Mouse (Mus musculus) heart, embryonic 15.5 days (tissue): ENCODE data around the gene G6pc3. TPM values are rescaled to one million over a fixed set of nuclear protein-coding genes. Genes with fewer than 3 reads are reported as not detected.

Experiments used
- ATAC-seq: fragments of 200-750 bp; cut with Nextera tagmentation; replicated peaks from 2 replicates; pipeline ENCODE4 v1.8.0; 2017; ENCODE audit warnings: low read depth, moderate TSS enrichment; ENCODE audit not compliant: insufficient number of reproducible peaks, insufficient read depth, low FRiP score
- H3K27ac ChIP-seq: fragments of 300-500 bp; sonication (generic); 2 replicates; pipeline ENCODE4 v1.5.1; 2015; ENCODE audit warnings: mild to moderate bottlenecking, inconsistent platforms
- H3K27me3 ChIP-seq: fragments of 300-500 bp; sonication (generic); 2 replicates; pipeline ENCODE4 v1.6.1; 2015; ENCODE audit warnings: inconsistent platforms
- H3K36me3 ChIP-seq: fragments of 300-500 bp; sonication (generic); 2 replicates; pipeline ENCODE4 v1.6.1; 2015; ENCODE audit warnings: mild to moderate bottlenecking, inconsistent platforms
- H3K4me1 ChIP-seq: fragments of 300-500 bp; sonication (generic); replicated peaks from 2 replicates; pipeline ENCODE4 v1.6.1; 2015; ENCODE audit warnings: inconsistent platforms
- H3K4me2 ChIP-seq: fragments of 300-500 bp; sonication (generic); 2 replicates; pipeline ENCODE4 v1.6.1; 2015; ENCODE audit warnings: inconsistent platforms, mild to moderate bottlenecking, moderate library complexity
- H3K4me3 ChIP-seq: fragments of 300-500 bp; sonication (generic); 2 replicates; pipeline ENCODE4 v1.5.1; 2015; ENCODE audit warnings: mild to moderate bottlenecking, inconsistent platforms
- H3K9ac ChIP-seq: fragments of 300-500 bp; sonication (generic); 2 replicates; pipeline ENCODE4 v1.6.1; 2015; ENCODE audit warnings: mild to moderate bottlenecking, inconsistent platforms
- H3K9me3 ChIP-seq: fragments of 300-500 bp; sonication (generic); replicated peaks from 2 replicates; pipeline ENCODE4 v1.6.1; 2016; ENCODE audit warnings: inconsistent platforms
- WGBS: fragments of 180-500 bp; shearing (Covaris S2); methylation state at CpG from one replicate; pipeline ENCODE4 v1.1.7; 2015; ENCODE audit warnings: mixed read lengths; 5-methylcytosine and 5-hydroxymethylcytosine counted together
- polyA plus RNA-seq: library from polyadenylated mRNA; unstranded; fragments of >200 nt; fragmentation: Nextera tagmentation; extraction: Ambion mirVana; gene quantifications from 2 replicates; pipeline ENCODE4 v1.2.1, GENCODE M21; 2015

G6pc3 gene
- polyA plus RNA-seq, 1 experiment from 2014 or later = 20.9 TPM

- Histone ChIP-seq H3K9me3 (no peaks in the 10 kb centered on the region), H3K27ac (no peak overlapping the region), H3K36me3 (peaks cover 26% of the 10 kb centered on the region), H3K9ac (no peak overlapping the region), H3K27me3 (no peaks in the 10 kb centered on the region), H3K4me2 (peak overlapping the region; percentile 88), H3K4me3 (peak overlapping the region; percentile 75; the same call in 1 of the 2 replicates), H3K4me1 (peaks cover 20% of the 10 kb centered on the region)
- no peak for ATAC-seq
- WGBS = 47% methylated on average over 4 of the region's 4 CpGs
These were observed 1.4 kb downstream of the G6pc3 start for GRCm38 (mm10) chr11:102190848-102191247.

DNA sequence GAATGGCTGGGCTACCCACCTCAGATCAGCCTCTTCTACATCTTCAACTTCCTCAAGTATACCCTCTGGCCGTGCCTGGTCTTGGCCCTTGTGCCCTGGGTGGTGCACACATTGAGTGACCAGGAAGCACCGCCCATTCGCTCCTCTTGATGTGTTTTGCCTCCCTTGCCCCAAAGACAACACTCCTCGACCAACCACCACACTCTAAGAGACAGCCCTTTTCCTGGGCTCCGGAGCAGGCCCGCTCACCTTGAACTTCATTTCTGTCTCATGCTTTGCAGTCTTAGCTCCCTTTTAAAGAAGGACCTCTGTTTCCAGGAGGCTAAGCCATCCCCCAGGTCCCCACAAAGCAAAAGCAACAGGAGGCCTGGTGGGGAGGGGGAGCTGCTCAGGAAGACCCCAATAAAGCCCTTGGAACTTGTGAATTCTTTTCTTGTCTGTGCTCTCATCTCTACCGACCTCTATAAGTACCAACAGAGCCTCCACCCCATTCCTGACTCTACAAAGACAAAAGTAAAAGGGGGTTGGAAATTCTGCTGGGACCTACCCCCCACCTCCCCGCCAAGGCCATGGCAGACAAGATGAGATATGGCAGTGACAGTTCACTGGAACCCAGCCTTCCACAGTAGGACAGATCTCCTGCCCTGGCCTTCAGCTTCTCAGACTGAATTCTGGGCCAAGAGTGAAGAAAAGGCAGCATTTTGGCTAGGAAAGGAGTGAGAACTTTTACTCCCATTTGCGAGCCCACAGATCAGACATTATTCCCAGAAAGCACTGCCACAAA is 4.4 kb downstream of the G6pc3 start:
- Histone ChIP-seq H3K4me2 (no peak overlapping the region), H3K4me3 (no peak overlapping the region), H3K27me3 (no peaks in the 10 kb centered on the region), H3K4me1 (peaks cover 23% of the 10 kb centered on the region), H3K27ac (no peak overlapping the region), H3K9me3 (no peaks in the 10 kb centered on the region), H3K36me3 (peaks cover 56% of the 10 kb centered on the region), H3K9ac (no peak overlapping the region)
- ATAC-seq = no peak
- WGBS = 80% methylated on average over 9 of the region's 9 CpGs

DNA sequence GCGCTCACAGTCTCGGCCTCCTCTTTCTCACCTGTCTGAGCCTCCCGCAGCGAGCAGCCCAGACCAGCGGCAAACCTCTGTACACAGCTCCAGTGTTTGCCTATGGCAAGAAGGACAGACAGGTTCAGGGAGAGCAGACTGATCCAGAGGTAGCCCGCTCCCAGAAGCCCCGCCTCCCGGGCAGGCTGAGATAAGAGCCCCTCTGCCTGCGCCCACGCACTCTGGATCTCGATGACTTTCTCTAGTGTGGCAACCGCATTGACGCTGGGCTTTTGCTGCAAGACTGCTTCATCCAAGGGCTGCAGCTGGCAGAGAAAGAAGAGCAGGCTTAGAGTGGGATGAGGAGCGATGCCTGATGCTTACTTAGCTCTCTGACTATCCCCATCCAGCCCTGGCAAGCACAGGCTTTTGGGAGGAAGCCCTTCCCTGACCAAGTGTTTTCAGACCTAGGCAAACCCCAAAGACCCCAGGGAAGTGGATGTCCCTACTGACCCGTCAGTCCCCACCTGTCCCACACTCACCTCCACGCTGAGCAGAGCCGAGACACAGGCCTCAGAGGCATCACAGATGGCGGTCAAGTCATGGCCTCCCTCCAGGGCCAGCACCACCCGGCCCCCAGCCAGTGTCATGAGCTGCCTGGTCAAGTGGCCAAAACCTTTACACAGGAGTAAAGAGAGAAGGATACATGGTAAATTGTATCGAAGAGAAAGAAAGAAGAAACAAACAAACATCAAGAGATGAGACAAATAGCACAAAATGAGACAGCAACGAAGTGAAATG is 6.8 kb downstream of the G6pc3 start:
- H3K27me3 ChIP-seq = no peaks in the 10 kb centered on the region
- H3K4me2 ChIP-seq = no peak overlapping the region
- H3K9me3 ChIP-seq = no peaks in the 10 kb centered on the region
- H3K4me3 ChIP-seq = no peak overlapping the region
- H3K4me1 ChIP-seq = peaks cover 4% of the 10 kb centered on the region
- ATAC-seq = no peak
- H3K27ac ChIP-seq = no peak overlapping the region
- H3K36me3 ChIP-seq = peaks cover 78% of the 10 kb centered on the region
- WGBS = 63% methylated on average over 21 of the region's 21 CpGs
- no peak overlapping the region for H3K9ac ChIP-seq

DNA sequence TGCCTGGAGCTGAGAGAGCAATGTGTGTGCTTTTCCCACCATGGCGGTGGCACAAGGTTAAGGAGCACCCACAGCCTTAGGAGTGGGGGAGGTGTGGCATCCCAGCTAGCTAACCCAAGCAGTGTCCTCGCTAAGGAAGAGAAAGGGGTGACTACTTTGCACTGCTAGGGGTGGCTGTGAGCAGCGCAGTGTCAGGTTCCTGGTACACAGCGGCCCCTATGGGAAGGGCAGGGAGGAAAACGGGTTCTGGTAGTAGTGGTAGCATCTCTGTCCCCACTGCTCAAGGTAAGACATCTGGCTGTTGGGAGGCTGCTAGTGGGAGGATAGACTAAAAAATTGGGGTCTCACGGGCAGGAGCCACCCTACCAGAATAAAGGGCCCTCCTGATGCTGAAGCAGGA is 8.8 kb downstream of the G6pc3 start:
- no peaks in the 10 kb centered on the region for H3K9me3 ChIP-seq
- ATAC-seq = no peak
- no peak overlapping the region for H3K9ac ChIP-seq
- no peak overlapping the region for H3K27ac ChIP-seq
- 0 out of 2 replicates have a peak, but pooled peaks cover 2% of the 10 kb centered on the region for H3K4me1 ChIP-seq
- H3K4me2 ChIP-seq = no peak overlapping the region
- no peaks in the 10 kb centered on the region for H3K27me3 ChIP-seq
- peaks cover 96% of the 10 kb centered on the region for H3K36me3 ChIP-seq
- H3K4me3 ChIP-seq = no peak overlapping the region
- 63% methylated on average over 6 of the region's 6 CpGs for WGBS

DNA sequence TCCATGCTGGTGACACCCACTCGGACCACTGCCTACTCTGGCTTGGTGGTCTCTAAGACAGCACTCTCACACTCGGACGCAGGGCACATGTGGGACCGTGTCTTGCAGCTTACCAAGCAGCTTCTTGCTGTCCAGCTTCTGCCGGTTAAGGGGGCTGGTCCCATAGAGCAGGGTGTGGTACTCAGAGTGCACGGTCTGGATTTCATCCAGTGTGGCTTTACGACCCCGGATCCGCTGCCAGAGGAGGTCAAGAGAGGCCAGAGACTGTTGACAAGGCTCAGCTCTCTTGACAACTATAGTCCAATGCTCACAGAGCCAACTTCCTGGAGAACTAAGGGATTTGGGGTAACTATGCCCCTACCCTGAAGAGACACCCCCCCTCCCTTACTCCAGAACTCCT is 10.4 kb downstream of the G6pc3 start:
- ATAC-seq = no peak
- no peak overlapping the region for H3K4me2 ChIP-seq
- H3K36me3 ChIP-seq = peaks cover 94% of the 10 kb centered on the region
- no peaks in the 10 kb centered on the region for H3K9me3 ChIP-seq
- 47% methylated on average over 9 of the region's 9 CpGs for whole genome bisulfite sequencing
- no peaks in the 10 kb centered on the region for H3K27me3 ChIP-seq
- no peak overlapping the region for H3K9ac ChIP-seq
- peaks cover 15% of the 10 kb centered on the region for H3K4me1 ChIP-seq
- H3K27ac ChIP-seq = no peak overlapping the region
- no peak overlapping the region for H3K4me3 ChIP-seq

DNA sequence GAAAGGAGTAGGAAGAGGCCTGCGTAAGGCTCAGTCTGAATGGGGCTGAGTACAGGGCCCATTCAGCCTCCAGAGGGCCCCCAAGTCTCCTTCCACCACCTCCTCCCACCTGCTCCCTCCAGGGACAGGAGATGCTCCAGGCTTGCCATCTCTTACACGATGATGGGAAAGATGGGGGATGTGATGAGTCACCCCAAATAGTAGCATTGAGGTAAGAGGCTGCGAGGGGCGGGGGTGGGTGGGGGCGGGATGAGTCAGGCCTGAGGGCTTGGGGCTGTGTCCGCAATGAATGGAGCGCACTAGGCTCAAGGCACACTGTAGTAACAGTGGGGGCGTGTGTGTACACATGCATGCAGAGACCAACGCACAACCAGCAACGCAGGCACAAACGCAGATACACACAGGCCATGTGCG is 12.0 kb downstream of the G6pc3 start:
- no peaks in the 10 kb centered on the region for H3K27me3 ChIP-seq
- peaks cover 89% of the 10 kb centered on the region for H3K36me3 ChIP-seq
- H3K9me3 ChIP-seq = no peaks in the 10 kb centered on the region
- H3K27ac ChIP-seq = no peak overlapping the region
- no peak overlapping the region for H3K4me3 ChIP-seq
- H3K4me1 ChIP-seq = peaks cover 23% of the 10 kb centered on the region
- ATAC-seq = no peak
- H3K9ac ChIP-seq = no peak overlapping the region
- H3K4me2 ChIP-seq = no peak overlapping the region
- 80% methylated on average over 12 of the region's 12 CpGs for WGBS

DNA sequence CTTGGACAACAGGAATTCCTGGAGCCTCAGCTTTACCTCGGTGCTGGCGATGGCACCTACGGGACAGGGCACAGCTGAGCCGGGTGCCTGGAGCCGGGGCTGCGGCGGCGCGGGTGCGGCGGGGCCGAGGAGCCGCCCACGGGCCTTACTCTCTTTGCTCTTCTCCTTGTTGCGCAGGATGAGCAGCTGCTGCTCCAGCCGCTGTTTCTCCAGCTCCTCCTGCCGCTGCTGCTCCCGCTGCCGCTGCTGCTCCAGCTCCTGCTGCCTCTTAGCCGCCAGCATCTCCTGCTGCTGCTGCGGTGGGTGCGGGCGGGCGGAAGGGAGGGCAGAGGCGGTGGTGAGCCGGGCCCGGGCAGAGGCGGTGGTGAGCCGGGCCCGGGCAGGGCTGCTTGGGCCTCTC is 17.1 kb downstream of the G6pc3 start:
- Histone ChIP-seq H3K9ac (0 out of 2 replicates have a peak overlapping the region, but pooled peaks have one; percentile 19), H3K4me1 (peaks cover 74% of the 10 kb centered on the region), H3K9me3 (no peaks in the 10 kb centered on the region), H3K4me3 (no peak overlapping the region), H3K4me2 (no peak overlapping the region), H3K27me3 (no peaks in the 10 kb centered on the region), H3K27ac (no peak overlapping the region), H3K36me3 (peaks cover 43% of the 10 kb centered on the region)
- ATAC-seq = no peak
- WGBS = 73% methylated on average over 30 of the region's 30 CpGs

DNA sequence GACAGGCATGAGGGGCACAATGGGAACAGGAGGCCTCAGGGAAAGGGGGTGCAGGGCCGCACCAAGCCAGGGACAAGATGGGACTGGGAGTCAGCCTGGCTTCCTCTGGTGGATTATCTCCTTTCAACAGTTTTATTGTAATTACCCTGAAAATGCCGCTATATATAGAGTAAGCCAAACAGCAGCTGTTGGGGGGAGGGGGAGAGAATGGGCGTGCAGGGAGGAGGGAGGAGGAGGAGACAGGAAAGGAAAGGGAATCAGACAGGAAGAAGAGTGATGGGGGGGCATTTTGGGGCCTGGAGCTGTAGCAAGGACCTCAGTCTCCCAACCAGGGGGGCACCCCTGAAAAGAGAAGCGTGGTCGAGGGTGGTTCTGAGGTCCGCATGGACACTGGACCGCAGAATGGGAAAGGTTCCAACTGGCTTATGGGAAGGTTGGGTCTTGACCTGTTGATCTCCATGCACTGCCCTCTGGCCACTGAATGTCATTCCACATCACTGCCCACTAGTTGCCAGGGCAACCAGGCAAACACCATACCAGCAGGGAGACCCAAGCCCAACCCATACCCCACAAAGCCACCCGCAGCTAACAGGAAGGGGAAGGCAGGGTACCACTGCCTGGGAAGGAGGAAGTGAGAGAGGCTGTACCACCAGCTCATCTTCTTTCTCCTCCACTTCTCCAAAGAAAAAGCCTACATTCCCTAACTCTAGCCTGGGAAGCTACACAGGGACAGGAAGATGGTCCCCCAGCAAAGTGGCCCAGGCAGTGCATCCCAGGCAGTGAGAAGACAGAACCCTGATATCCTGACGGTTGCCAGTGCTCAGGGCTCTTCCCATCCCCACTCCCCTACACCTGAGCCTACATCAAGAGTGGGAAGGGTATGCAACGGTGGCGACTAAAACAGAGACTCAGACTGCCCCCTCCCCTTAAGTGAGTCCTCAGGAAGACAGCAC is 18.7 kb downstream of the G6pc3 start:
- peak overlapping the region; percentile 79 for H3K27ac ChIP-seq
- H3K36me3 ChIP-seq = peaks cover 28% of the 10 kb centered on the region
- 37% methylated on average over 11 of the region's 11 CpGs for WGBS
- no peaks in the 10 kb centered on the region for H3K9me3 ChIP-seq
- H3K9ac ChIP-seq = peak overlapping the region; percentile 26; the same call in 1 of the 2 replicates
- H3K27me3 ChIP-seq = no peaks in the 10 kb centered on the region
- ATAC-seq = 0 out of 2 replicates have a peak, but pooled peaks have one; percentile 16
- no peak overlapping the region for H3K4me3 ChIP-seq
- H3K4me2 ChIP-seq = peak overlapping the region; percentile 42
- peaks cover 89% of the 10 kb centered on the region for H3K4me1 ChIP-seq

DNA sequence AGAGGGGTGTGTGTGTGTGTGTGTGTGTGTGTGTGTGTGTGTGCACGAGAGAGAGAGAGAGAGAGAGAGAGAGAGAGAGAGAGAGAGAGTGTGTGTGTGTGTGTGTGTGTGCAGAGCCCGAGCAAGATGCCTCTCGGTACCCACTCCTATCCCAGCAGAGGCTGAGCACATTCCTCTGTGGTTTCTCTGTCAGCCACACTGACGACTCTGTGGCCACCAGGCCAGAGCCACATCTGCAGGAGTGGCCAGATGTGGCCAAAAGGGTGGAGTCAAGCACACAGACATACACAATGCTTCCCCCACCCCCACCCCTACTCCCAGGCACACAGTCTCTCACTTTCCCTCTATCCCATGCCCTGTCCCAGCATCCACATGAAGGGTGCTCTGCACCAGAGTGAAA is 19.4 kb downstream of the G6pc3 start:
- H3K9me3 ChIP-seq = no peaks in the 10 kb centered on the region
- ATAC-seq = no peak
- H3K36me3 ChIP-seq = peaks cover 21% of the 10 kb centered on the region
- H3K27ac ChIP-seq = peak overlapping the region; percentile 79
- no peak overlapping the region for H3K4me2 ChIP-seq
- peaks cover 93% of the 10 kb centered on the region for H3K4me1 ChIP-seq
- H3K27me3 ChIP-seq = no peaks in the 10 kb centered on the region
- no peak overlapping the region for H3K9ac ChIP-seq
- no peak overlapping the region for H3K4me3 ChIP-seq
- WGBS = 30% methylated on average over 3 of the region's 4 CpGs

DNA sequence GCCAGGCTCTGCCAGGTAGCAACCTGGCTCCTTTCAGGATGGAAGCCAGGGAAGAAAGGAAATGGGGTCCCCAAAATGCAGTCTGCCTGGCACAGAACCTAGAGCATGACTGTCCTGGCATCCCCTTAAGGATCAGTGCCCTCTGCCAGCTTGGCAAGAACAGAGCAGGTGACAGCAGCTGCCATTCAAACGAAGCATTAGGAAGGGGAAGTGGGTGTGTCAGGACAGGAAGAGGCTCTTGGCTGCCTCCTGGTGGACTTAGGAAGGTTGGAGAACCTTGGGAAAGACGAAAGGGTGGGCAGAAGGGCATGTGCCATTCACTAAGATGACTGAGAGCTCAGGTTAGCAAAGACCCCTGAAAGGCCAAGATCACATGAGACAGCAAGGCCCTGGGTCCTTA is 20.3 kb downstream of the G6pc3 start:
- H3K4me1 ChIP-seq = peaks cover 93% of the 10 kb centered on the region
- ATAC-seq = no peak
- H3K9ac ChIP-seq = no peak overlapping the region
- WGBS = 38% methylated on average over 2 of the region's 2 CpGs
- no peak overlapping the region for H3K4me3 ChIP-seq
- peaks cover 13% of the 10 kb centered on the region for H3K36me3 ChIP-seq
- H3K27ac ChIP-seq = peak overlapping the region; percentile 79; the same call in 1 of the 2 replicates
- no peak overlapping the region for H3K4me2 ChIP-seq
- H3K27me3 ChIP-seq = no peaks in the 10 kb centered on the region
- no peaks in the 10 kb centered on the region for H3K9me3 ChIP-seq

DNA sequence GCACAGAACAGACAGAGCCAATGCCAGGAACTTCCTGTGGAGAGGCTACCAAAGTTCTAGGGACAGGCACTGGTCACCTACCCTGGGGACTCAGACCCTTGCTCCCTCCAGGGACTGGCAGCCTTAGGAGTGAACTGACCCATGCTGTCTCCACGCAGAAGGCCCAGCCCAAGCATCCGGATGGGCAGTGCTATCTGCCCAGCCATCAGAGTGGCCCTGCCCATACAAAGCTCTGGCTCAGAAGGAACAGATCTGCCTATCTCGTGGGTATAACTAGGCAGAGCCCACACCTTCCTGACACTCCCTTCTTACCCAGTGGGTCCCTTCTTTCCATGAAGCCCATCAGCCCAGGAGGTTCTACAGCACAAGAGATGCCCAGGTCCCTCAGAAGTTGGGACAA is 20.8 kb downstream of the G6pc3 start:
- Histone ChIP-seq H3K27ac (no peak overlapping the region), H3K4me1 (peaks cover 93% of the 10 kb centered on the region), H3K27me3 (no peaks in the 10 kb centered on the region), H3K36me3 (peaks cover 13% of the 10 kb centered on the region), H3K4me2 (no peak overlapping the region), H3K9ac (no peak overlapping the region), H3K4me3 (no peak overlapping the region), H3K9me3 (no peaks in the 10 kb centered on the region)
- WGBS = 56% methylated on average over 3 of the region's 3 CpGs
- ATAC-seq = no peak
